Mouse (Mus musculus) brain, embryonic 14.5 days (tissue): ENCODE results near the gene Spata45.

Source experiments
- CTCF ChIP-seq: fragments of 200-500 bp; IDR thresholded peaks from 2 replicates; pipeline ENCODE4 v1.5.1; 2012; ENCODE audit warnings: inconsistent platforms, mild to moderate bottlenecking, moderate library complexity, borderline replicate concordance; ENCODE audit not compliant: insufficient read depth, insufficient read length; ENCODE audit errors: extremely low read depth
- POLR2A ChIP-seq: fragments of 200-500 bp; IDR thresholded peaks from 2 replicates; pipeline ENCODE4 v1.6.1; 2012; ENCODE audit warnings: mild to moderate bottlenecking, inconsistent platforms, borderline replicate concordance; ENCODE audit not compliant: poor library complexity, insufficient read depth, insufficient read length, severe bottlenecking; ENCODE audit errors: extremely low read depth

GRCm38 (mm10) chr1:191086304-191086878 lies 50.0 kb downstream of the Spata45 start:
- TF ChIP-seq CTCF = no peak
- no peak for TF ChIP-seq POLR2A
